Mouse (Mus musculus): Measurements from ENCODE around the gene Rbm14. TPM values are rescaled to one million over a fixed set of nuclear protein-coding genes. Genes with fewer than 3 reads are reported as not detected.
A peak's percentile ranks its signal among the peaks of the same experiment; 100 is the strongest.

The Rbm14 gene
- polyA plus RNA-seq, 1 experiment = 28.7 TPM

GRCm38 (mm10) chr19:4799083-4799482 lies 12.4 kb downstream of the Rbm14 start:
- H3K4me3 ChIP-seq (ENCODE audit: insufficient read depth, low read depth, low read length) = no peak overlapping the region
- WGBS = 82% methylated on average over 5 of the region's 5 CpGs
- no peak overlapping the region for H3K27ac ChIP-seq (ENCODE audit: insufficient read depth, low read depth, low read length)
- TF ChIP-seq POLR2A (IDR thresholded peaks at IDR 0.05; ENCODE audit: low read depth, low read length) (no peak), CTCF (conservative IDR thresholded peaks at IDR 0.05; ENCODE audit: insufficient read depth, insufficient read length, low read depth, low read length) (no peak)
- H3K27me3 ChIP-seq (replicated peaks; ENCODE audit: control insufficient read depth, insufficient read depth, low read length) = no peaks in the 10 kb centered on the region
- peaks cover 10% of the 10 kb centered on the region; the same call in 1 of the 2 replicates for H3K4me1 ChIP-seq (ENCODE audit: control insufficient read depth, insufficient read depth, low read length)
- no peaks in the 10 kb centered on the region; the same call in 1 of the 2 replicates for H3K36me3 ChIP-seq (ENCODE audit: control insufficient read depth, insufficient read depth, low read length)
- DNase-seq = no peak

DNA sequence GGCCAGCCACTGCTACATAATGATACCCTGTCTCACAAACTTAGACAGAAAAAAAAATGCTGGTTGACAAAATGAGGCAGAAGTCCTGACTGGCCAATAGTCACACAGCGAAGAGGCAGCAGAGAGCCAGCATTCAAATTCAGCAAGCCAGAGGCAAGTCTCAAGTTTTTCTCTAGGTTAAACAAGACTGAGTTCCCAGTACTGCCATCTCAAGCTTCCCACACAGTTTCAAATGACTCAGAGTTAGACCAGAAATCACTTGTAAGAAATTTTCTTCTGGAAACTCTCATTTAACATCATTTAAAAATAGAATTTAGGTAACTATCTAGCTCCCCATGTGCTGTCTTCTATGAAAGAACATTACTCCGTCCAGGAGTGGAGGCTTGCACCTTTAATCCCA lies 13.6 kb downstream of the Rbm14 start:
- DNase-seq = no peak
- 97% methylated on average over 2 of the region's 2 CpGs for WGBS
- Histone ChIP-seq H3K4me3 (ENCODE audit: insufficient read depth, low read depth, low read length) (no peak overlapping the region), H3K4me1 (ENCODE audit: control insufficient read depth, insufficient read depth, low read length) (peaks cover 11% of the 10 kb centered on the region; the same call in 1 of the 2 replicates), H3K27ac (ENCODE audit: insufficient read depth, low read depth, low read length) (no peak overlapping the region), H3K36me3 (ENCODE audit: control insufficient read depth, insufficient read depth, low read length) (no peaks in the 10 kb centered on the region; the same call in 1 of the 2 replicates), H3K27me3 (replicated peaks; ENCODE audit: control insufficient read depth, insufficient read depth, low read length) (no peaks in the 10 kb centered on the region)
- TF ChIP-seq CTCF (conservative IDR thresholded peaks at IDR 0.05; ENCODE audit: insufficient read depth, insufficient read length, low read depth, low read length) (no peak), POLR2A (IDR thresholded peaks at IDR 0.05; ENCODE audit: low read depth, low read length) (no peak)

DNA sequence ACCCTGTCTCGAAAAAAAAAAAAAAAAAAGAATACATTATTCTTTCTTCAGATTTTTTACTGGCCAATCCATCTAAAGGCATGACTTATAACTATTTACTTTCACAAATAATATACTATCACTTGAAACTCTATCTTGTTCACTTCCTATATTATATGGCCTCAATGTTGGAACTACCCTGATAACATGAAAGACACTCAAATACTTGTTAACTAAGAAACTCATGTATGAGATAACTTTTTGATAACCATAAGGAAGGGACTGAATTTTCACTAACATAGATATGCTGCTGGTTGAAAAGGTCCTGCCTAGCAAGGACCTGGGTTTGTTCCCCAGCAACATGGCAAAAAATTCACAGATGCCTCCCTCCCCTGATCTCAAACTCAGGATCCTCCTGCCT lies 15.5 kb downstream of the Rbm14 start:
- Histone ChIP-seq H3K4me1 (ENCODE audit: control insufficient read depth, insufficient read depth, low read length) (peaks cover 11% of the 10 kb centered on the region; the same call in 1 of the 2 replicates), H3K27ac (ENCODE audit: insufficient read depth, low read depth, low read length) (no peak overlapping the region), H3K27me3 (replicated peaks; ENCODE audit: control insufficient read depth, insufficient read depth, low read length) (no peaks in the 10 kb centered on the region), H3K4me3 (ENCODE audit: insufficient read depth, low read depth, low read length) (no peak overlapping the region), H3K36me3 (ENCODE audit: control insufficient read depth, insufficient read depth, low read length) (peaks cover 7% of the 10 kb centered on the region)
- WGBS = 75% methylated on average over 1 of the region's 1 CpGs
- no peak for DNase-seq
- TF ChIP-seq CTCF (conservative IDR thresholded peaks at IDR 0.05; ENCODE audit: insufficient read depth, insufficient read length, low read depth, low read length) = no peak
- no peak for TF ChIP-seq POLR2A (IDR thresholded peaks at IDR 0.05; ENCODE audit: low read depth, low read length)

- H3K27me3 ChIP-seq (replicated peaks; ENCODE audit: control insufficient read depth, insufficient read depth, low read length) = no peaks in the 10 kb centered on the region
- H3K4me3 ChIP-seq (ENCODE audit: insufficient read depth, low read depth, low read length) = peak within 1 kb of the TSS; percentile 87
- peak; percentile 100 for DNase-seq
- H3K4me1 ChIP-seq (ENCODE audit: control insufficient read depth, insufficient read depth, low read length) = peaks cover 17% of the 10 kb centered on the region
- peaks cover 11% of the 10 kb centered on the region for H3K36me3 ChIP-seq (ENCODE audit: control insufficient read depth, insufficient read depth, low read length)
- WGBS = under 1% methylated on average over 31 of the region's 31 CpGs
- TF ChIP-seq POLR2A (IDR thresholded peaks at IDR 0.05; ENCODE audit: low read depth, low read length) = peak; percentile 27
- TF ChIP-seq CTCF (conservative IDR thresholded peaks at IDR 0.05; ENCODE audit: insufficient read depth, insufficient read length, low read depth, low read length) = no peak
- H3K27ac ChIP-seq (ENCODE audit: insufficient read depth, low read depth, low read length) = peak within 1 kb of the TSS; percentile 66
Observed at GRCm38 (mm10) chr19:4793831-4794422, 17.5 kb downstream of the Rbm14 start, which contains the start of gene Rbm4. TSS of gene Rbm4 (minus strand) at chr19:4793901.

- Histone ChIP-seq H3K36me3 (ENCODE audit: control insufficient read depth, insufficient read depth, low read length) (peaks cover 13% of the 10 kb centered on the region), H3K4me3 (ENCODE audit: insufficient read depth, low read depth, low read length) (peak overlapping the region; percentile 87), H3K27me3 (replicated peaks; ENCODE audit: control insufficient read depth, insufficient read depth, low read length) (no peaks in the 10 kb centered on the region), H3K27ac (ENCODE audit: insufficient read depth, low read depth, low read length) (peak overlapping the region; percentile 66), H3K4me1 (ENCODE audit: control insufficient read depth, insufficient read depth, low read length) (peaks cover 18% of the 10 kb centered on the region)
- TF ChIP-seq CTCF (conservative IDR thresholded peaks at IDR 0.05; ENCODE audit: insufficient read depth, insufficient read length, low read depth, low read length) (no peak), POLR2A (IDR thresholded peaks at IDR 0.05; ENCODE audit: low read depth, low read length) (no peak)
- WGBS = under 1% methylated on average over 16 of the region's 16 CpGs
- DNase-seq = no peak
Observed at GRCm38 (mm10) chr19:4793281-4793830, 18.1 kb downstream of the Rbm14 start.

- peaks cover 16% of the 10 kb centered on the region for H3K36me3 ChIP-seq (ENCODE audit: control insufficient read depth, insufficient read depth, low read length)
- no peaks in the 10 kb centered on the region for H3K27me3 ChIP-seq (replicated peaks; ENCODE audit: control insufficient read depth, insufficient read depth, low read length)
- no peak overlapping the region for H3K4me3 ChIP-seq (ENCODE audit: insufficient read depth, low read depth, low read length)
- peak; percentile 27 for DNase-seq
- WGBS = 60% methylated on average over 2 of the region's 2 CpGs
- no peak overlapping the region for H3K27ac ChIP-seq (ENCODE audit: insufficient read depth, low read depth, low read length)
- TF ChIP-seq CTCF (conservative IDR thresholded peaks at IDR 0.05; ENCODE audit: insufficient read depth, insufficient read length, low read depth, low read length) (no peak), POLR2A (IDR thresholded peaks at IDR 0.05; ENCODE audit: low read depth, low read length) (no peak)
- H3K4me1 ChIP-seq (ENCODE audit: control insufficient read depth, insufficient read depth, low read length) = peaks cover 7% of the 10 kb centered on the region
Observed at GRCm38 (mm10) chr19:4786313-4786712, 25.1 kb downstream of the Rbm14 start.

DNA sequence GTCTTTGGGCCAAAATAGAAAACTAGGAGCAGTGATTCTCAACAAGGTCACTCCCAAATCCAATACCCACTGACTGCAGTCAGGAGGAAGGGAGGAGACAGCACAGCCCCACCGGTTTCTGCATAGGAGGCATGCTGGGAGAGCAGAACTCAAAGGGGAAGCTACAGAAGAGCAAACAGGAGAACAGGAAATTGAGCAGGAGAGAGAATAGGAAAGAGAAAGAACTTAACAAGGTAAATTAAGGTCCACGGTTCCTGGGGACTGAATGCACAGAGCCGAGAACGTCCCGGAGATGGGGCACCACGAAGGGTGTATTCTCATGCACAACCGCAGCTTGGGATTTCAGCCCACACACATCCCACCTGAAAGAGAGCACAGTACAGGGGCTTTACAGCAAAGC lies 26.2 kb downstream of the Rbm14 start:
- DNase-seq = no peak
- Histone ChIP-seq H3K4me3 (ENCODE audit: insufficient read depth, low read depth, low read length) (no peak overlapping the region), H3K27me3 (replicated peaks; ENCODE audit: control insufficient read depth, insufficient read depth, low read length) (no peaks in the 10 kb centered on the region), H3K4me1 (ENCODE audit: control insufficient read depth, insufficient read depth, low read length) (peaks cover 5% of the 10 kb centered on the region), H3K27ac (ENCODE audit: insufficient read depth, low read depth, low read length) (no peak overlapping the region), H3K36me3 (ENCODE audit: control insufficient read depth, insufficient read depth, low read length) (peaks cover 13% of the 10 kb centered on the region)
- no peak for TF ChIP-seq CTCF (conservative IDR thresholded peaks at IDR 0.05; ENCODE audit: insufficient read depth, insufficient read length, low read depth, low read length)
- no peak for TF ChIP-seq POLR2A (IDR thresholded peaks at IDR 0.05; ENCODE audit: low read depth, low read length)
- whole genome bisulfite sequencing = 75% methylated on average over 7 of the region's 7 CpGs

All from kidney, adult 2 months (tissue).